Mouse (Mus musculus) heart, postnatal 0 days (tissue): ENCODE results near the gene Relt.

Experiments
- CTCF ChIP-seq: IDR thresholded peaks from 2 replicates; pipeline ENCODE4 v1.5.1; 2016; ENCODE audit warnings: antibody characterized with exemption, control low read depth, low read depth
- EP300 ChIP-seq: IDR thresholded peaks from 2 replicates; pipeline ENCODE4 v1.6.1; 2016; ENCODE audit warnings: antibody characterized with exemption, low read depth

GRCm38 (mm10) chr7:100879595-100879994 lies 16.3 kb upstream of the Relt start:
- TF ChIP-seq CTCF (peak; percentile 46), EP300 (no peak)
